Mouse (Mus musculus) ES-Bruce4 (cell line): ENCODE results near the gene Zfp217. TPM values are rescaled to one million over a fixed set of nuclear protein-coding genes. Genes with fewer than 3 reads are reported as not detected.

ENCODE experiments used
- H3K27ac ChIP-seq: 2 replicates; pipeline ENCODE4 v1.5.1; 2012; ENCODE audit warnings: low read length, inconsistent platforms; ENCODE audit not compliant: insufficient read depth
- H3K27me3 ChIP-seq: 2 replicates; pipeline ENCODE4 v1.6.1; 2012; ENCODE audit warnings: mild to moderate bottlenecking, low read length, inconsistent platforms; ENCODE audit not compliant: control insufficient read depth, poor library complexity, insufficient read depth, severe bottlenecking
- H3K36me3 ChIP-seq: 2 replicates; pipeline ENCODE4 v1.6.1; 2012; ENCODE audit warnings: inconsistent platforms, mild to moderate bottlenecking, low read length, moderate library complexity; ENCODE audit not compliant: control insufficient read depth, poor library complexity, insufficient read depth, severe bottlenecking
- H3K4me1 ChIP-seq: one replicate; pipeline ENCODE4 v1.8.1; 2011; ENCODE audit warnings: low read length; ENCODE audit not compliant: control insufficient read depth, insufficient read depth
- H3K4me3 ChIP-seq: 2 replicates; pipeline ENCODE4 v1.5.1; 2011; ENCODE audit warnings: low read depth, mild to moderate bottlenecking, low read length
- H3K9ac ChIP-seq: 2 replicates; pipeline ENCODE4 v1.6.1; 2012; ENCODE audit warnings: low read depth, mild to moderate bottlenecking, inconsistent platforms; ENCODE audit not compliant: poor library complexity, severe bottlenecking
- H3K9me3 ChIP-seq: replicated peaks from 2 replicates; pipeline ENCODE4 v1.6.1; 2012; ENCODE audit warnings: mild to moderate bottlenecking, low read length, inconsistent platforms; ENCODE audit not compliant: control insufficient read depth, poor library complexity, insufficient read depth, severe bottlenecking
- CTCF ChIP-seq: IDR thresholded peaks from one replicate; pipeline ENCODE4 v1.8.1; 2011; ENCODE audit warnings: low read depth, low read length
- EP300 ChIP-seq: IDR thresholded peaks from 2 replicates; pipeline ENCODE4 v1.6.1; 2011; ENCODE audit warnings: low read depth, low read length; ENCODE audit not compliant: insufficient read depth
- POLR2A ChIP-seq: IDR thresholded peaks from one replicate; pipeline ENCODE4 v1.8.1; 2011; ENCODE audit warnings: low read length; ENCODE audit not compliant: insufficient read depth
- polyA plus RNA-seq: library from polyadenylated mRNA; stranded (reverse); fragments of >200 nt; gene quantifications from 2 replicates; pipeline ENCODE4 v1.2.4, GENCODE M21; 2011; ENCODE audit warnings: low read depth; ENCODE audit not compliant: missing spikeins, insufficient read depth, insufficient read length

Gene Zfp217
- polyA plus RNA-seq, 1 experiment: 39.6 TPM

- Histone ChIP-seq H3K4me3 (no peak overlapping the region), H3K9me3 (no peaks in the 10 kb centered on the region), H3K27ac (no peak overlapping the region), H3K9ac (no peak overlapping the region), H3K4me1 (peaks cover 4% of the 10 kb centered on the region), H3K27me3 (no peaks in the 10 kb centered on the region), H3K36me3 (no peaks in the 10 kb centered on the region)
- TF ChIP-seq EP300: no peak
- no peak for TF ChIP-seq POLR2A
- no peak for TF ChIP-seq CTCF
These were observed 31.4 kb upstream of the Zfp217 start for GRCm38 (mm10) chr2:170179317-170179716.

GRCm38 (mm10) chr2:170177323-170177722 lies 29.4 kb upstream of the Zfp217 start:
- H3K27ac ChIP-seq: no peak overlapping the region
- H3K4me1 ChIP-seq: peaks cover 4% of the 10 kb centered on the region

GRCm38 (mm10) chr2:170176284-170176926 lies 28.5 kb upstream of the Zfp217 start:
- H3K36me3 ChIP-seq: no peaks in the 10 kb centered on the region
- H3K4me1 ChIP-seq: peaks cover 4% of the 10 kb centered on the region
- no peak overlapping the region for H3K4me3 ChIP-seq
- TF ChIP-seq EP300 (no peak), CTCF (no peak), POLR2A (no peak)
- H3K9ac ChIP-seq: 0 out of 2 replicates have a peak overlapping the region, but pooled peaks have one; percentile 10
- no peak overlapping the region for H3K27ac ChIP-seq
- no peaks in the 10 kb centered on the region for H3K9me3 ChIP-seq
- H3K27me3 ChIP-seq: no peaks in the 10 kb centered on the region

More at GRCm38 (mm10) chr2:170177323-170177722, 29.4 kb upstream of the Zfp217 start:
- Histone ChIP-seq H3K27me3 (no peaks in the 10 kb centered on the region), H3K9me3 (no peaks in the 10 kb centered on the region), H3K36me3 (no peaks in the 10 kb centered on the region), H3K9ac (peak overlapping the region; percentile 16; the same call in 1 of the 2 replicates), H3K4me3 (no peak overlapping the region)
- TF ChIP-seq EP300 (no peak), POLR2A (no peak), CTCF (no peak)

GRCm38 (mm10) chr2:170175661-170176150 lies 27.8 kb upstream of the Zfp217 start:
- peaks cover 4% of the 10 kb centered on the region for H3K4me1 ChIP-seq
- no peak for TF ChIP-seq EP300
- no peak for TF ChIP-seq POLR2A
- TF ChIP-seq CTCF: no peak
- no peak overlapping the region for H3K9ac ChIP-seq
- no peak overlapping the region for H3K4me3 ChIP-seq
- H3K36me3 ChIP-seq: no peaks in the 10 kb centered on the region
- H3K27ac ChIP-seq: 0 out of 2 replicates have a peak overlapping the region, but pooled peaks have one; percentile 8
- H3K27me3 ChIP-seq: no peaks in the 10 kb centered on the region
- no peaks in the 10 kb centered on the region for H3K9me3 ChIP-seq

- no peaks in the 10 kb centered on the region for H3K27me3 ChIP-seq
- H3K9me3 ChIP-seq: no peaks in the 10 kb centered on the region
- H3K9ac ChIP-seq: no peak overlapping the region
- peaks cover 4% of the 10 kb centered on the region for H3K4me1 ChIP-seq
- TF ChIP-seq EP300 (no peak), POLR2A (no peak), CTCF (no peak)
- H3K27ac ChIP-seq: no peak overlapping the region
- no peak overlapping the region for H3K4me3 ChIP-seq
- H3K36me3 ChIP-seq: no peaks in the 10 kb centered on the region
These were observed 27.3 kb upstream of the Zfp217 start for GRCm38 (mm10) chr2:170175190-170175589.

GRCm38 (mm10) chr2:170169062-170169461 lies 21.2 kb upstream of the Zfp217 start:
- Histone ChIP-seq H3K36me3 (no peaks in the 10 kb centered on the region), H3K27me3 (no peaks in the 10 kb centered on the region), H3K4me1 (no peaks in the 10 kb centered on the region), H3K4me3 (no peak overlapping the region), H3K9me3 (no peaks in the 10 kb centered on the region), H3K27ac (peak overlapping the region; percentile 1; the same call in 1 of the 2 replicates), H3K9ac (no peak overlapping the region)
- no peak for TF ChIP-seq POLR2A
- TF ChIP-seq CTCF: no peak
- no peak for TF ChIP-seq EP300
